Mouse (Mus musculus) naive thymus-derived CD4-positive, alpha-beta T cell, adult 2 months (primary cell): Measurements from ENCODE around the gene Hpgd.

Source experiments
- DNase-seq: peaks from one replicate; pipeline ENCODE4 v3.0.0-alpha.2; 2011; ENCODE audit warnings: low read depth

Gene Hpgd

DNA sequence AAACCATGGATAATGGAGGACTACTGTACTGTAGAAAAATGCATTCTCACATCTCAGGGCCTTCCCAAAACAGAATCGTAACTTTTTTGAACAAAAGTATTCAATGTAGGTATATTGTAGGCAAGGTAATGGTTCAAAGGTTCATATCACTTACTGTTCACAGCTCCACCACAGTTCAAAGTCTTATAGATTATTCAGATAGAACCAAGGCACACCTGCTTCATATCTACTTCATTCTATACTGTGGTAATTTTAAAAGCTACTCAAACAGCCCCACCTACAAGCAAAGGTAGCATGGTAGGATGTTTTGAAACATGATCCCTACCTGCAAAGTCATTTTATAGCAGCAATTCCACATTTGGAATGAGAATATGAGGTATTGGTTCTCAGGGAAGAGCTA lies 28.9 kb downstream of the Hpgd start:
- DNase-seq: no peak

DNA sequence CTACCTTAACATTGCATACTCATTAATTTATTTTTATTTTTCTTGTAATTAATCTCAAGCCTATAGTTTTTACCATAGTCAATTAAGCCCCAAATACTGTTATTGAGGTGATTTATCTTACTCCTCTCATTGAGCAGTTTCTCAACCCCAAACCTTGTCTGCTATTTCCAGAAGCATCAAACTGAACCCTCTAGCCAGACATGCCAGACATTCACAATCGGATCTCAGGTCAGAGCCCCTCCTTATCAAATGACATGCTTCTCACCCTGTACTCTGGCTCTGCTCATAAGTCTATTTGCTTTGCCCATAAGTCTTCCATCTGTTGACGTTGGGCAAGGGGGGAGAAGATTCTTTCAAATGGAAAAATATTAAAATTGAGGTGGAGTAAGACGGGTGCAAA lies 33.3 kb downstream of the Hpgd start:
- DNase-seq: no peak

DNA sequence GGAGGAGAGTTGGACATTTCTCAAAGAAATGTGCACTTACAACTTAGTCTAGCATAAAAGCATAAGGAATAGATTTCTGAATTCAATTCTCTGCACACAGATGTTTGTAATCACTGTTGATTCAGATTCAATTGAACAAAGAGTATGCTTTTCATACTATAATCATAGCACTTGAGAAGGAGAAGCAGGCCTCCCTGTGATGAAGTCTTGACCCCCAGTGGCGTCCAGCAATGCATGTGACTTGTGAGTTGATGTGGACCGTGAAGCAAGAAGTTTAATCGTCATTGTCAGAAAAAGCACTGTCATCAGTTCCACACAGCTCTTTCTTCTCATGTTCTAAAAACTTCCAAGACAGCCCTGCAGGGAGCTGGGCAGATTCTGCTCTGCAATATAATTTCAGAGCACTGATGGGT lies 33.8 kb downstream of the Hpgd start:
- no peak for DNase-seq

DNA sequence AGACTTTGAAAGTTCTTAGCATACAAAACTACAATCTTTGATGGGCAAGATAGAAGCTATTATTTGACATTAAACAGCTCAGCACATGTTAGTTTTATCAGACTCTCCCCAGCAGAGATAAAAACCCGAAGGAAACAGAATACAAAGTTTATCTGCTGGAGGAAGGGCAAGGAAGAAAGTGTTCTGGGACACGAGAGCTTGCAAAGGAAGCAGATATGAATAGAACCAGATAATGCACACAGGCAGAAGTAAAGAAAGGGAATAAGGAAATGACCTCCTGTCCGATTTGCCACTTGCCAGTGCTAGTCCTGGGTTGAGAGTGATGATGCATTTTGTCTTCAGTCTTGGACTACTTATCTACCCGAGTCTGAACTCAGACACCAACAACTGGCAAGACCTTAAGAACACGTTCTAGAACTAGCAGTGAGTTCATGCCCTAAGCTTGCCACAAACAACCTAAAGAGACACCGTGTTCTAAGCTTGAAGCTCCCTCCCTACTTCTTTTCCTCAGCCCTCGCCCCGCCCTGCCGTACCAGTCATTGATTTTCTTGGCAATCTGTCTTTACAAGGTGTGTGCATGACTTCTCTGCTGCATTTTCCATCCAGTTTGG lies 41.1 kb downstream of the Hpgd start:
- DNase-seq: no peak

DNA sequence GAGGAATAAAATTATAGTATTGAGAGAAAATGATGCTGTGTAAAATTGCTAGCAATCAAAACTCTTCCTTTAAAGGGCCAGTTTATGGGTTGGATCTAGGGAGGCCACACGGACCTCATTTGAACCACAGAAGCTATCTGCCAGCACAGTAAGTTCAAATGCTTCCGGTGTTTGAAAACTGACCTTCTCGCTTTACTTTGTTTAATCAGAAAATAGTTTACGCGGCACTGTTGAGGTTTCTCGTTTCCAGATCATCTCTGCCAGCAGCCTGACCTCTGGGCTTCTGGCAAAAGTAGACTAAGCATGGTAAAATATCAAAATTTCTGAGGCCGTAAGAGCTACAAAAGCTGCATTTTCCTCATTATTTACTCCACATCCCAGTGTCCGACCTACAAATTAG lies 42.4 kb downstream of the Hpgd start:
- no peak for DNase-seq

DNA sequence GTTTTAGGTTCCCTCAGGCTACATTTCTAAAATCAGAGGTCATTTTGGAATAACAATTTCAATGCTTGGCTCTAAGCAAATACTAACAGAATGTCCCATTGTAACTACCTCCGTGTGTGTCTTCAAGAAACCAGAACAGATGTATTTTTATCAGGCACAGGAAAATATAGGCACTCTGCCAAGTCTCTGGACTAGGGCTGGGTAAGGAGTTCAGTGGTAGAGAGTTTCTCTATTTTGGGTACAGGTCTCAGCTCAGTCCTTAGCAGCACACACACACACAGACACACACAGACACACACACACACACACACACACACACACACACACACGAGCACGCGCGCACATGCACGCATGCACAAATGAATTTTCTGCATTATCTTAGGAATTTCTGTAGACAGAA lies 49.1 kb downstream of the Hpgd start:
- no peak for DNase-seq

DNA sequence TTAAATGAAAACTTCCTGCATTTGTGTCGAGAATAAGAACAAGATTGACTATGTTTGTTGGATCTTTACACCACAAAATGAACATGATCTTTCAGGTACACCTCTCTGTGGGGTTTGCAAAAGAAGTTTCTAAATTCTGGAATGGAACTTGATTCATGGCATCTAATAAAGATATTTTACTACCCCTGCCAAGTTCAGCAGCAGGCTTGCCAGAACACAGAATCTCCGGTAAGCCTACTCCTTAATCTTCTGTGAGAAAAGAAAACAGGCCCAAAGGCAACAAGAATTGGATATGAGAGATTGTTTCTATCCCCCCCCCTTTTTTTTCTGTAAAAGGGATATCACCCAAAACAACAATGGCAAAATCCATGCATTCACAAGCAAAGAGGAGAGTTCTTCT lies 49.6 kb downstream of the Hpgd start:
- no peak for DNase-seq

DNA sequence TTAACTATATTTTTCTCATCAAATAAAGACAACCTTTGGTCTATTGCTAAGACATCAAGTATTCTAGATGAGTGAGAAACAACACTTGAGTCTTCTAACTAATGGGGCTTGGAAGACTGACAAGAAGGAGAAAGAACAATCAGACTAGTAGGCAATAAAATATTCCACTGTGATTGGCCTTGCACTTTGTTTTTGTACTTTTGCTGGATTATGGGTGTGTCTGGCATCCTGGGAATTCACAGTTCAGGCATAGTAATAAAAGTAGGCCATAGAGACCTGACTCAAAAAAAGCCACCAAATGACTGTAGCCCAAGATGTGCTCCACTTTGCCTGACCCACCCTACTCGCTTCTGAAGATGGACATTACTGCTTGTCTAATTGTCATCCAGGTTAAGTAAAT lies 50.0 kb downstream of the Hpgd start:
- DNase-seq: no peak

DNA sequence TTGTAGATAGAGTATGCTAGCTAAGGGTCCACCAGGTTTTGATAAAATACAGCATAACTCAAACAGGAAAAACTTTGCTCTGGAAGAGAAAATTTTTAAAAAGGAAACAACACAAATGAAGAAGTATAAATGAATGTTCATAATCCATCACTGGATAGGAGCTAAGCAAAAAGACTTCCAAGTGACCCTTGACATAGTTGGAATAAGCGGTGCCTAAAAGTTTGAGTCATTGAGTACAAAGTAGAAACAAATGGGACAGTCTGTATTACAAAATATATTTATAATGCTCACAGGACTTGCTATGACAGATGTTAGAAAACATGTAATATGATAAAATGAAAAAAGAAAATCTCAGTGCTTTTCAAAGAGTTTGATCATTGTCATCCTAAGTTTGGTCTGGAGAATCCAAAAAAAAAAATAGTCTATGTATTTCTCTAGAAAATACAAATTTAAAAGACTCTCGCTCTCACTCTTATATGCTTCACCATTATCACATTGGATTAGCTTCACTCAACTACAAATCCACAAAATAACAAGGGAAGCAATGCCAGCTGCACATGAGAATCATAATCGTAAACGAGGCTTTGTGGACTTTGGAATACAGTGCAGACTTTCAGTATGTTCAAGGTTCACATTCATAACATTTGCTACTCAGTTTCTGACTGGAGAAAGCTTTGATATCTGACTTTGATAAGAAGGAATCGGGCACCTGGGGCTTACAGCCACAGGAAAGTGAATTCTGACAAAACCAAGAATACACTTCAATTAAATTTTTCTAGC lies 51.4 kb downstream of the Hpgd start:
- DNase-seq: no peak

DNA sequence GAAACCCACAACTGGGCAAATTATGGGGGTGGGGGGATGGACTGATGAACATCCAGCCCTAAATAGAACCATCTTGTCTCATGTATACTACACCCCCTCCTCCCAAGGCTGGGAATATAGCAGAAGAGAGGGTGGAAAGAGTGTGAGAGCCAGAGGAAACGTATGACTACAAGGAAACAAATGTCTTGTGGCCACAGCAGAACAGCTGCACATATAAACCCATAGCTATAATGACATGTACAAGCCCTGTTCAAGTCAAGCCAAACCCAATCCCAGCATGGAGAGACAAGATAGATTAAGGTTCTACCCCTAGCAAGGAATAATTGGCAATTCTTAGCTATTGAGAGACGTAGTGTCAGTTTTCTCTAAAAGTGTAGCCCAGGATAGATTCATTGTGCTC lies 68.8 kb downstream of the Hpgd start:
- no peak for DNase-seq
